Mouse (Mus musculus): ENCODE measurements around the gene Elp5. TPM values are rescaled to one million over a fixed set of nuclear protein-coding genes. Genes with fewer than 3 reads are reported as not detected.
"Not testable (repeated sequence)": the region's sequence is repeated elsewhere in the genome, so short reads cannot be mapped to it uniquely, and the experiment has no call there.

Gene Elp5
- total RNA-seq, 1 experiment from 2014 or later = 21.6 TPM

- ATAC-seq (ENCODE audit: extremely low read depth, insufficient number of reproducible peaks, low FRiP score, poor library complexity, severe bottlenecking) = no peak
These were observed 15.3 kb downstream of the Elp5 start for GRCm38 (mm10) chr11:69966860-69967517.

GRCm38 (mm10) chr11:69966006-69966859 lies 16.1 kb downstream of the Elp5 start:
- ATAC-seq (ENCODE audit: extremely low read depth, insufficient number of reproducible peaks, low FRiP score, poor library complexity, severe bottlenecking) = peak; percentile 6; the same call in 1 of the 2 replicates

GRCm38 (mm10) chr11:69965271-69966005 lies 16.9 kb downstream of the Elp5 start:
- no peak for ATAC-seq (ENCODE audit: extremely low read depth, insufficient number of reproducible peaks, low FRiP score, poor library complexity, severe bottlenecking)

- ATAC-seq (ENCODE audit: extremely low read depth, insufficient number of reproducible peaks, low FRiP score, poor library complexity, severe bottlenecking) = no peak
These were observed 17.6 kb downstream of the Elp5 start, which contains the start of gene Cldn7 for GRCm38 (mm10) chr11:69964650-69965270. Gene Cldn7, plus strand, starts transcription at chr11:69964779.

- ATAC-seq (ENCODE audit: extremely low read depth, insufficient number of reproducible peaks, low FRiP score, poor library complexity, severe bottlenecking) = no peak
These were observed 20.5 kb downstream of the Elp5 start for GRCm38 (mm10) chr11:69961841-69962240.

- ATAC-seq (ENCODE audit: extremely low read depth, insufficient number of reproducible peaks, low FRiP score, poor library complexity, severe bottlenecking) = no peak
These were observed 21.7 kb downstream of the Elp5 start for GRCm38 (mm10) chr11:69960616-69961015.

GRCm38 (mm10) chr11:69956218-69956617 lies 26.1 kb downstream of the Elp5 start:
- no peak for ATAC-seq (ENCODE audit: extremely low read depth, insufficient number of reproducible peaks, low FRiP score, poor library complexity, severe bottlenecking)

- not testable (repeated sequence) for ATAC-seq (ENCODE audit: extremely low read depth, insufficient number of reproducible peaks, low FRiP score, poor library complexity, severe bottlenecking)
These were observed 26.7 kb downstream of the Elp5 start for GRCm38 (mm10) chr11:69955618-69956017.

- ATAC-seq (ENCODE audit: extremely low read depth, insufficient number of reproducible peaks, low FRiP score, poor library complexity, severe bottlenecking) = no peak
These were observed 28.9 kb downstream of the Elp5 start for GRCm38 (mm10) chr11:69953267-69953915.

- no peak for ATAC-seq (ENCODE audit: extremely low read depth, insufficient number of reproducible peaks, low FRiP score, poor library complexity, severe bottlenecking)
These were observed 30.0 kb downstream of the Elp5 start for GRCm38 (mm10) chr11:69952274-69952673.

GRCm38 (mm10) chr11:69950807-69951459 lies 31.4 kb downstream of the Elp5 start:
- ATAC-seq (ENCODE audit: extremely low read depth, insufficient number of reproducible peaks, low FRiP score, poor library complexity, severe bottlenecking) = no peak

GRCm38 (mm10) chr11:69948763-69949150 lies 33.6 kb downstream of the Elp5 start:
- ATAC-seq (ENCODE audit: extremely low read depth, insufficient number of reproducible peaks, low FRiP score, poor library complexity, severe bottlenecking) = peak; percentile 84

- ATAC-seq (ENCODE audit: extremely low read depth, insufficient number of reproducible peaks, low FRiP score, poor library complexity, severe bottlenecking) = peak; percentile 65; the same call in 1 of the 2 replicates
These were observed 34.1 kb downstream of the Elp5 start, which contains the start of gene Slc2a4 for GRCm38 (mm10) chr11:69948066-69948762. Gene Slc2a4, minus strand, starts transcription at chr11:69948188.

- no peak for ATAC-seq (ENCODE audit: extremely low read depth, insufficient number of reproducible peaks, low FRiP score, poor library complexity, severe bottlenecking)
These were observed 34.8 kb downstream of the Elp5 start for GRCm38 (mm10) chr11:69947337-69948065.

- no peak for ATAC-seq (ENCODE audit: extremely low read depth, insufficient number of reproducible peaks, low FRiP score, poor library complexity, severe bottlenecking)
These were observed 36.1 kb downstream of the Elp5 start for GRCm38 (mm10) chr11:69945997-69946891.

GRCm38 (mm10) chr11:69945216-69945615 lies 37.1 kb downstream of the Elp5 start:
- ATAC-seq (ENCODE audit: extremely low read depth, insufficient number of reproducible peaks, low FRiP score, poor library complexity, severe bottlenecking) = no peak
